Mouse (Mus musculus) heart, embryonic 14.5 days (tissue): ENCODE data around the gene Tcf15. TPM values are rescaled to one million over a fixed set of nuclear protein-coding genes. Genes with fewer than 3 reads are reported as not detected.
A peak's percentile ranks its signal among the peaks of the same experiment; 100 is the strongest.

Experiments used
- ATAC-seq: fragments of 200-750 bp; cut with Nextera tagmentation; 2 replicates; pipeline ENCODE4 v1.8.0; 2017; ENCODE audit warnings: low read depth, moderate TSS enrichment; ENCODE audit not compliant: insufficient number of reproducible peaks, insufficient read depth, low FRiP score
- H3K27ac ChIP-seq, 2 experiments: fragments of 200-500 bp in 1 of 2; fragments of 300-500 bp in 1 of 2; sonication (generic) in 1 of 2; replicated peaks in 1 of 2; 2 replicates each; pipeline ENCODE4 v1.5.1; 2012 to 2014; ENCODE audit warnings: low read depth in 2 of 2, low read length in 2 of 2, control low read depth in 1 of 2, mild to moderate bottlenecking in 1 of 2, mixed read lengths in 1 of 2; ENCODE audit not compliant: control insufficient read depth in 1 of 2, insufficient read depth in 1 of 2
- H3K27me3 ChIP-seq: fragments of 300-500 bp; sonication (generic); 2 replicates; pipeline ENCODE4 v1.6.1; 2014; ENCODE audit warnings: mild to moderate bottlenecking, low read length, control low read depth; ENCODE audit not compliant: control insufficient read depth, insufficient read depth
- H3K36me3 ChIP-seq: fragments of 300-500 bp; sonication (generic); 2 replicates; pipeline ENCODE4 v1.6.1; 2014; ENCODE audit warnings: mild to moderate bottlenecking, control low read depth, low read length, mixed read lengths; ENCODE audit not compliant: control insufficient read depth, insufficient read depth
- H3K4me1 ChIP-seq, 2 experiments: fragments of 200-500 bp in 1 of 2; fragments of 300-500 bp in 1 of 2; sonication (generic) in 1 of 2; 2 replicates each; pipeline ENCODE4 v1.6.1; 2012 to 2014; ENCODE audit warnings: low read length in 2 of 2, control low read depth in 1 of 2, mixed read lengths in 1 of 2; ENCODE audit not compliant: control insufficient read depth in 2 of 2, insufficient read depth in 2 of 2
- H3K4me2 ChIP-seq: fragments of 300-500 bp; sonication (generic); 2 replicates; pipeline ENCODE4 v1.6.1; 2014; ENCODE audit warnings: mild to moderate bottlenecking, low read length
- H3K4me3 ChIP-seq, 2 experiments: fragments of 200-500 bp in 1 of 2; fragments of 300-500 bp in 1 of 2; sonication (generic) in 1 of 2; 2 replicates each; pipeline ENCODE4 v1.5.1; 2012 to 2014; ENCODE audit warnings: low read length in 2 of 2, mild to moderate bottlenecking in 2 of 2, control low read depth in 1 of 2, low read depth in 1 of 2, moderate library complexity in 1 of 2; ENCODE audit not compliant: control insufficient read depth in 1 of 2, insufficient read depth in 1 of 2
- H3K9ac ChIP-seq: fragments of 300-500 bp; sonication (generic); 2 replicates; pipeline ENCODE4 v1.6.1; 2014; ENCODE audit warnings: mild to moderate bottlenecking, low read length
- H3K9me3 ChIP-seq: fragments of 300-500 bp; sonication (generic); 2 replicates; pipeline ENCODE4 v1.6.1; 2016; ENCODE audit warnings: low read length, control low read depth; ENCODE audit not compliant: control insufficient read depth
- WGBS: fragments of 180-500 bp; shearing (Covaris S2); extraction: QIAGEN DNeasy Blood & Tissue Kit; methylation state at CpG from one replicate; pipeline ENCODE4 v1.1.7; 2014; 5-methylcytosine and 5-hydroxymethylcytosine counted together
- polyA plus RNA-seq: library from polyadenylated mRNA; unstranded; fragments of >200 nt; fragmentation: Nextera tagmentation; extraction: Ambion mirVana; gene quantifications from 2 replicates; pipeline ENCODE4 v1.2.1, GENCODE M21; 2014

Tcf15 gene
- polyA plus RNA-seq, 1 experiment from 2014 or later, result 16.0 TPM

DNA sequence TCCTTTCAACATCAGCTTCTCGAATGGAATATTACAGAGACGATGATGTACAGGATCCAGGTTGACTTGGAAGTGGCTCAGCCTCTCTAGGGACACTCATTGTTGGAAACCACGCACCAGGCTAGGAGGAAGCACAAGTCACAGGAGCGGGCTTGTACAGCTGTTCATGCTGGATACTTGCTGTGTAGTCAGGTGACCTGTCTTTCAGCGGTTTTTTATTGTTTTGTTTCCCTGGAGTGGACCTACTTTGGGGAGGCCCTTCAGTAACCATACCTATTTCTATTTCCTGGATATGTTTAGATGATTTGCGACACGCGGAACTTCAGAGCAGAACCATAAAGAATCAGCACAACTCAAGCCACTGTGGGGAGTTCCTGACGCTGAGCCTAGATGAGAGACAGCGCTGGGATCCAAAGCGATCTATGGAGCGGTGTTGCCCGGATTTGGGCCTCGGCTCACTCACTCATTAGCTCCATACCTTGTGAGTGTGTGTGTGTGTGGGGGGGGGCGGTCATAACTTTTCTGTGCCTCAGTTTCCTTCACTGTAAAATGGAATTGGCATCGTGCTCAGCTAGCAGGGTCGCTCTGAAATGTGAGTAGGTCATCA, 38.5 kb upstream of the Tcf15 start:
- WGBS, result 20% methylated on average over 17 of the region's 17 CpGs
- Histone ChIP-seq H3K27me3 (peaks cover 4% of the 10 kb centered on the region; the same call in 1 of the 2 replicates), H3K9ac (peak overlapping the region; percentile 83), H3K4me3 (peak overlapping the region; percentile 53 to 65), H3K9me3 (no peaks in the 10 kb centered on the region), H3K4me1 (peaks cover 3 to 4% of the 10 kb centered on the region in 2 experiments; a peak in 2 of 4 replicates), H3K27ac (no peak overlapping the region), H3K36me3 (no peaks in the 10 kb centered on the region), H3K4me2 (peak overlapping the region; percentile 94)
- ATAC-seq, result no peak

DNA sequence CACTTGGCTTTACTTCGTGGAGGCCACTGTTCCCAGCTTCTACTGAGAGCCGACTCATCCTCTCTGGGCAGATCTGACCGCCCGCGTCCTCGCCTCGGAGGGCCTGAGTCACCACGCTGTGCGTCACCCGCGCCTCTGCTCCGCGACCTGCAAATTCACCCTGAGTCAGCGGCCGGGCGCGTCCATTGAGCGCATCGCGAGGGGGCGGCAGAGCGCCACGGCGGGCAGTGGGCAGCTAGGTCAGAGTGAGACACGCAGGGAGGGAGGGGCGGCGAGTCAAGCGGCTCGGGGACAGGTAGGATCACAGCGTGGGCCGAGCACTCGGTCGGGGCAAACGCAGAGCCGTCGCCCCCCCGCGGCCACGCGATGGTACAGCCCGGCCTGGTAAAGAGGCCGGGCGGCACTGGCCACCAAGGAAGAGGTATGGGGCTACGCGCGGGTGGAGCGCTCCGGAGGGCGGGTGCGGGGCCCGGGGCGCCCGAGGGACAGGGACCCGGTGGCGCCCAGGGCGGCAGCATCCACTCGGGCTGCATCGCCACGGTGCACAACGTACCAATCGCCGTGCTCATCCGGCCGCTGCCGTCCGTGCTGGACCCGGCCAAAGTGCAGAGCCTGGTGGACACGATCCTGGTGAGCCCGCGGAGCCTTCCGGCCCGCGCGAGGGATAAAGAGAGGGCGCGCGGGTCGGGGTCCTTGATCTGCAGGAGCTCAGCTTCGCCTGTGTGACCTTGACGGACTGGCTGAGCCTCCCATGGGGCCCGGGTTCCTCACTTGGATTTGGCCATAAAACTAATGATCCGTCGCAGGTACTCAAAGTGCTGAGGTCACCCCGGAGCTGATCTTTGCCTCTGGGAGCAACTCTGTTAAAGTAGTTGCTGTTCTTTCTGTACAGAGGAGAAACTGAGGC, 37.8 kb upstream of the Tcf15 start, which contains the start of gene Srxn1:
Gene Srxn1, plus strand, starts transcription at position 199 of the 907 bp plus-strand sequence.
- peak within 1 kb of the TSS; percentile 94 for H3K4me2 ChIP-seq
- no peak within 1 kb of the TSS; a peak in 1 of 4 replicates for H3K27ac ChIP-seq
- H3K9ac ChIP-seq, result peak within 1 kb of the TSS; percentile 83
- H3K27me3 ChIP-seq, result peaks cover 2% of the 10 kb centered on the region; the same call in 1 of the 2 replicates
- WGBS, result 2% methylated on average over 75 of the region's 84 CpGs
- H3K4me3 ChIP-seq, result peak within 1 kb of the TSS; percentile 53 to 65
- H3K4me1 ChIP-seq, result peaks cover 3 to 4% of the 10 kb centered on the region in 2 experiments; a peak in 2 of 4 replicates
- H3K36me3 ChIP-seq, result no peaks in the 10 kb centered on the region
- ATAC-seq, result peak; percentile 82
- H3K9me3 ChIP-seq, result no peaks in the 10 kb centered on the region

DNA sequence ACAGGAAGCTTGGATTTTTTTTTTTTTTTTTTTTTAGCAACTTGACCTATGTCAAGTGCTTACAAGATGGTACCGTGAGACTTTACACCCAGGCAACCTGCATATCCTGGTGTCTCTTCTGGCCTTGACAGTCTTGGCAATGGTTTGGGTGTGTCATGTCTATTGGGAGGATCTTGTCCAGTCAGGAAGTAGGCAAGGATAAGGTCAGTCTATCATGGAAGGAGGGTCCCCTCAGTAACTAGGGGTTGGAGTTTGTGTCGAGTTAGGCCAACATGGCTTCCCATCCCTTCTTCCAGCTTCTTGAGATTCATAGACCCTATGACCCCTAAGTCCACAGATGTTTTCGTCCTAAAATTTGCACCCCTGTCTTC, 37.2 kb upstream of the Tcf15 start:
- H3K9ac ChIP-seq, result no peak overlapping the region
- no peak for ATAC-seq
- WGBS, result 81% methylated on average over 3 of the region's 3 CpGs

GRCm38 (mm10) chr2:152106597-152106996, 36.8 kb upstream of the Tcf15 start:
- Histone ChIP-seq H3K9ac (no peak overlapping the region), H3K9me3 (no peaks in the 10 kb centered on the region), H3K36me3 (no peaks in the 10 kb centered on the region), H3K4me3 (no peak overlapping the region), H3K27ac (no peak overlapping the region), H3K4me2 (peak overlapping the region; percentile 94; the same call in 1 of the 2 replicates), H3K27me3 (no peaks in the 10 kb centered on the region), H3K4me1 (peaks cover 5 to 9% of the 10 kb centered on the region in 2 experiments; a peak in 3 of 4 replicates)
- WGBS, result 94% methylated on average over 10 of the region's 10 CpGs
- ATAC-seq, result no peak

More for the DNA sequence above, 37.2 kb upstream of the Tcf15 start:
- H3K27me3 ChIP-seq, result no peaks in the 10 kb centered on the region
- H3K4me3 ChIP-seq, result peak overlapping the region; percentile 53 to 65
- no peaks in the 10 kb centered on the region for H3K36me3 ChIP-seq
- H3K4me1 ChIP-seq, result peaks cover 4 to 5% of the 10 kb centered on the region in 2 experiments; a peak in 3 of 4 replicates
- H3K4me2 ChIP-seq, result peak overlapping the region; percentile 94
- no peak overlapping the region for H3K27ac ChIP-seq
- H3K9me3 ChIP-seq, result no peaks in the 10 kb centered on the region

GRCm38 (mm10) chr2:152108702-152109101, 34.7 kb upstream of the Tcf15 start:
- Histone ChIP-seq H3K27me3 (no peaks in the 10 kb centered on the region), H3K9ac (no peak overlapping the region), H3K27ac (no peak overlapping the region), H3K36me3 (no peaks in the 10 kb centered on the region), H3K4me1 (peaks cover 5 to 11% of the 10 kb centered on the region in 2 experiments; a peak in 3 of 4 replicates), H3K4me2 (no peak overlapping the region), H3K4me3 (no peak overlapping the region), H3K9me3 (no peaks in the 10 kb centered on the region)
- WGBS, result 59% methylated on average over 7 of the region's 7 CpGs
- no peak for ATAC-seq

DNA sequence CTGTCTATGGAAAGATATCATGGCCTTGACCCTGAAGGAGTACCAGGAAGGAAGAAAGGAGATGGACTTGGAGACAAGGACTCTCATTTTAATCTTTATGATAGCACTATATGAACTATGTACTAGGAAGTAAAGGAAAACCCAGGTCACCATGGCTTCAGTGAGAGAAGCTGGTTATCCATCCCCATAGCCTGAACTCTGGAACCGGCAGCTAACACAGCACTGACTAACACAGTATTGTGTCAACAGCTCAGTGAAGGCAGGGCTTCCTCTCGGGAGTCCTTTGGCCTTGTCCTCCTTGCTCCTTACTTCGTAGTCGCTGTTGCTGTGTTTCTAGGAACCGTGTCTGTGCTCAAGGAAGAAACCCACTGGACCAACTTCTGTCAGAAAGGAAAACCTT, 34.0 kb upstream of the Tcf15 start:
- WGBS, result 85% methylated on average over 5 of the region's 5 CpGs
- no peak overlapping the region for H3K27ac ChIP-seq
- no peaks in the 10 kb centered on the region for H3K9me3 ChIP-seq
- H3K4me1 ChIP-seq, result peaks cover 5 to 14% of the 10 kb centered on the region in 2 experiments; a peak in 3 of 4 replicates
- H3K4me3 ChIP-seq, result no peak overlapping the region
- H3K4me2 ChIP-seq, result no peak overlapping the region
- no peaks in the 10 kb centered on the region for H3K36me3 ChIP-seq
- peaks cover 5% of the 10 kb centered on the region; the same call in 1 of the 2 replicates for H3K27me3 ChIP-seq
- no peak overlapping the region for H3K9ac ChIP-seq
- ATAC-seq, result no peak

DNA sequence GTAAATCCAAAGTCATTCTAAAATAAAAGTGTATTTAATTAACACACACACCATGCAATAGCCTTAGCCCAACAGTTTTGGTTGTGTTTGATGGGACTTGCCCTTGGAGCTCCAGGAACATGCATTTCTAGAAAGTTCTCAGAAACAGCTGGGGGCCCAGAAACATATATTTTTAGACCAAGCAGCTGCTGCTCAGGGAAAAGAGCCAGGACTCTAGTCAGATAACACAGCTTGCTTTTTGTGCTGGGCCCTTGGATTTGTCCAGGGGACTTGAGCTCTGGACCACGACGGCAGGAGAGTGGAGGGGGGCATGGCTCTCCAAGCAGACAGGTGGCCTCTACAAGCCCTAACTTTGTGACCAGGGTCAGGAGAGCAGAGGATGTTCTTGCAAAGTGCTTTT, 32.0 kb upstream of the Tcf15 start:
- ATAC-seq, result no peak
- 23% methylated on average over 2 of the region's 2 CpGs for whole genome bisulfite sequencing
- Histone ChIP-seq H3K4me3 (no peak overlapping the region), H3K9ac (no peak overlapping the region; the same call in 1 of the 2 replicates), H3K27ac (no peak overlapping the region), H3K4me1 (peaks cover 2 to 16% of the 10 kb centered on the region in 2 experiments; a peak in 3 of 4 replicates), H3K9me3 (no peaks in the 10 kb centered on the region), H3K27me3 (peaks cover 21% of the 10 kb centered on the region), H3K4me2 (peak overlapping the region; percentile 25; the same call in 1 of the 2 replicates), H3K36me3 (no peaks in the 10 kb centered on the region)
